Mouse (Mus musculus) liver, embryonic 14.5 days (tissue): ENCODE measurements around the gene Dnah7a. TPM values are rescaled to one million over a fixed set of nuclear protein-coding genes. Genes with fewer than 3 reads are reported as not detected.
"Not testable (repeated sequence)": the region's sequence is repeated elsewhere in the genome, so short reads cannot be mapped to it uniquely, and the experiment has no call there.

Source experiments
- ATAC-seq: fragments of 200-750 bp; cut with Nextera tagmentation; 2 replicates; pipeline ENCODE4 v1.8.0; 2017; ENCODE audit warnings: moderate number of reproducible peaks, mild to moderate bottlenecking, moderate library complexity; ENCODE audit not compliant: insufficient read depth
- DNase-seq, 3 experiments: peaks; one replicate each; pipeline ENCODE4 v3.0.0-alpha.2; 2012 to 2013; ENCODE audit warnings: low read depth in 3 of 3, low spot score in 3 of 3
- H3K27ac ChIP-seq: fragments of 300-500 bp; sonication (generic); 2 replicates; pipeline ENCODE4 v1.5.1; 2014; ENCODE audit warnings: moderate library complexity, mild to moderate bottlenecking, control low read depth, inconsistent platforms
- H3K27me3 ChIP-seq: fragments of 300-500 bp; sonication (generic); 2 replicates; pipeline ENCODE4 v1.6.1; 2014; ENCODE audit warnings: mild to moderate bottlenecking, low read length, moderate library complexity; ENCODE audit not compliant: control insufficient read depth, insufficient read depth
- H3K36me3 ChIP-seq: fragments of 300-500 bp; sonication (generic); replicated peaks from 2 replicates; pipeline ENCODE4 v1.6.1; 2014; ENCODE audit warnings: low read depth; ENCODE audit not compliant: control insufficient read depth, insufficient read depth
- H3K4me1 ChIP-seq, 2 experiments: fragments of 200-500 bp in 1 of 2; fragments of 300-500 bp in 1 of 2; sonication (generic) in 1 of 2; replicated peaks; 2 replicates each; pipeline ENCODE4 v1.6.1; 2012 to 2014; ENCODE audit warnings: antibody characterized with exemption in 1 of 2, inconsistent platforms in 1 of 2, low read length in 1 of 2; ENCODE audit not compliant: control insufficient read depth in 2 of 2, insufficient read depth in 2 of 2
- H3K4me2 ChIP-seq: fragments of 300-500 bp; sonication (generic); 2 replicates; pipeline ENCODE4 v1.6.1; 2014; ENCODE audit warnings: low read depth, mild to moderate bottlenecking, control low read depth, moderate library complexity
- H3K4me3 ChIP-seq, 2 experiments: fragments of 200-500 bp in 1 of 2; fragments of 300-500 bp in 1 of 2; sonication (generic) in 1 of 2; 2 replicates each; pipeline ENCODE4 v1.5.1; 2012 to 2014; ENCODE audit warnings: low read depth in 2 of 2, low read length in 2 of 2, mild to moderate bottlenecking in 2 of 2, control low read depth in 1 of 2, inconsistent platforms in 1 of 2, moderate library complexity in 1 of 2; ENCODE audit not compliant: insufficient read depth in 1 of 2
- H3K9ac ChIP-seq: fragments of 300-500 bp; sonication (generic); replicated peaks from 2 replicates; pipeline ENCODE4 v1.6.1; 2014; ENCODE audit warnings: mild to moderate bottlenecking, control low read depth, moderate library complexity
- H3K9me3 ChIP-seq: fragments of 300-500 bp; sonication (generic); 2 replicates; pipeline ENCODE4 v1.6.1; 2016; ENCODE audit warnings: low read length, mixed read lengths; ENCODE audit not compliant: control insufficient read depth
- CTCF ChIP-seq: IDR thresholded peaks from 2 replicates; pipeline ENCODE4 v1.5.1; 2016; ENCODE audit warnings: antibody characterized with exemption, low read depth, control low read depth
- EP300 ChIP-seq: IDR thresholded peaks from 2 replicates; pipeline ENCODE4 v1.6.1; 2016; ENCODE audit warnings: antibody characterized with exemption, low read depth
- WGBS: fragments of 180-500 bp; shearing (Covaris S2); extraction: QIAGEN DNeasy Blood & Tissue Kit; methylation state at CpG from one replicate; pipeline ENCODE4 v1.1.7; 2014; ENCODE audit not compliant: insufficient replicate concordance; 5-methylcytosine and 5-hydroxymethylcytosine counted together
- polyA plus RNA-seq, 2 experiments: library from polyadenylated mRNA; depleted of rRNA in 1 of 2; stranded (reverse) in 1 of 2; unstranded in 1 of 2; fragments of >200 nt; fragmentation: Nextera tagmentation in 1 of 2; extraction: Ambion mirVana in 1 of 2; gene quantifications; 2 replicates each; pipeline versions ENCODE4 v1.2.1 to v1.2.3; 2012 to 2014

Gene Dnah7a
- polyA plus RNA-seq, 2 experiments: not detected

DNA sequence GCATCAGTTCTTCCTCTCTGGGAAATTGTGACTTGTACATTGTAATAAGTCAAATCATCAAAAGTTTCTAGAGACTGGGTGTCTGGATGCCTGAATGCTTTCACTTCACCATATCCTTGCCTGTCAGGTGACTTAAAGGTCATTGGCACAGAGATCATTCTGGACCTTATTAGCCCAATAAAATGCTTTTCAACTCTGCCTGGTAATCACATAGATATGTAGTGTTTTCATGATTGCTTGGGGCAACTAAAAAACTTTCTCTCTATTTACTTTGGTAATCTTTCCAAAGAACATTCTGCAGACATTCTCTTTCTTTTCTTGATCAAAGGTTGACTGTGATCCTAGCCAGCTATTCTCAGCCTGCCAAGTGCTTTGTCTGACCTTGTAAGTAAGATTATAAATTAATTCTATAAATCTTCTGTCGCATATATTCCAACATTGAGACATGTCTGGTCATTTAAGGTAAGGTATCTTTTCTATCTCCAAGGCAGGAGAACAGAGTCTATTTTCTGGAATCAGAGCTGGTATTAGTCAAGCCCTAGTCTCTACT is 9.5 kb upstream of the Dnah7a start:
- ATAC-seq (no peak), DNase-seq (no peak)
- WGBS: 59% methylated on average over 1 of the region's 1 CpGs

DNA sequence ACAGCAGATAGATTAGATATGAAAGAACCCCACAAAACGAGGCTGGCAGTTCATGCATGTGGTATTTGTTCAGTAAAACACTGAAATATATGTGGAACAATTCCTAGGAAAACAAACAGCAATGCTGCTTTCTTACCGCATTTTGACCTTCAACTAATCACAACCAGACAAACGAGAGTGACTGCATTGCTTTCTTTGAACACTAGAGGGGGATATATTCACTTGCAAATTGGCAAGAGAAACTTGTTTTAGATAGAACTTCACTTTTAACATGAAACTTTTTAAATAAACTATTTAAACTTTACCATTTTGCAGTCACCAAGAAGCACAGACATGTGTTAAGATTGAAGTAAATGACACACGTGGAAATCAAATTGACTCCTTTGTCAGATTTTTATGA is 8.9 kb upstream of the Dnah7a start:
- H3K36me3 ChIP-seq: no peaks in the 10 kb centered on the region
- H3K4me2 ChIP-seq: no peak overlapping the region
- no peak overlapping the region for H3K9ac ChIP-seq
- H3K27ac ChIP-seq: no peak overlapping the region
- 4% methylated on average over 4 of the region's 4 CpGs for WGBS
- DNase-seq: peak; percentile 17 to 37 (median 24)
- H3K4me3 ChIP-seq: no peak overlapping the region
- ATAC-seq: no peak
- peak; percentile 63 for TF ChIP-seq CTCF
- TF ChIP-seq EP300: no peak
- H3K9me3 ChIP-seq: no peaks in the 10 kb centered on the region
- no peaks in the 10 kb centered on the region for H3K4me1 ChIP-seq
- H3K27me3 ChIP-seq: no peaks in the 10 kb centered on the region

More for the DNA sequence above, 9.5 kb upstream of the Dnah7a start:
- no peaks in the 10 kb centered on the region for H3K27me3 ChIP-seq
- H3K9ac ChIP-seq: no peak overlapping the region
- no peak overlapping the region for H3K4me2 ChIP-seq
- no peak overlapping the region for H3K4me3 ChIP-seq
- no peak overlapping the region for H3K27ac ChIP-seq
- H3K9me3 ChIP-seq: no peaks in the 10 kb centered on the region
- no peaks in the 10 kb centered on the region for H3K4me1 ChIP-seq
- TF ChIP-seq CTCF (no peak), EP300 (no peak)
- H3K36me3 ChIP-seq: no peaks in the 10 kb centered on the region

DNA sequence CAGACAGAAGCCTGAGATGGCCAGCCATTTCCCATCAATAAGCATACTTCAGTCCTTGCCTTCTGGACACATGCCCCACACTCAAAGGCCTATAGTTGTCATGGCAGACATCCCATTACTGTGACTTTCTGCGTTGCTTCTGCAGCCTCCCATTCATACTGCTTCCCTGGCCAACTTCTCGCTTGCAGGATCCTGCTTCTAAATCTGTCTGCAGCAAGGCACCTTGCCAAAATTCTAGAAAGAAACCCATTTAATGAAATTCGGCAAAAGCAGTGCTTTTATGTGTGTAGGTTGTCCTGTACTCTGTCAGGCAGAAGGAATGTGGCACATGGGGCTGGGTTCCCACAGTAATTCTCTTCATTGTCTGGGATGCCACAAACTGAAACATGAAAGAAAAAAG is 6.8 kb upstream of the Dnah7a start:
- not testable (repeated sequence) for ATAC-seq
- 55% methylated on average over 2 of the region's 3 CpGs for WGBS

DNA sequence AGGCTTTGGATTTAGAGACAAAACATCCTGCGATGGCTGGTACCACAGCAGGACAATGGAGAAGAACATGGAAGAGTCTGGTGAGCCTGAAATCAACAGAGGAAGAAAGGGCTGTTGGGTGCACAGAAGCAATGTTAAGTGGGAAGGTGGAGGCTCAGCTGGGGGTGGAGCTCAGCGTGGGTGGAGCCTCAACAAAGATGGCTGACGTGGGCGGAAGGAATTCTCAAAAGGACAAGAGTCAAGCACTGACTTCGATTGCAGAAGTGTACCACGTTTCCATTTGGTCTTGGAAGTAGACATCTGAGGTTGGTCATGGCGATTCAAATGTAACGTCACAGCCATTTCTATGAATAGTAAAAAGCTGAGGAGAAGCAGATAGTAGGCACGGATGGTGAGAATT is 4.5 kb upstream of the Dnah7a start:
- ATAC-seq (no peak), DNase-seq (no peak)
- no peaks in the 10 kb centered on the region for H3K27me3 ChIP-seq
- H3K9ac ChIP-seq: no peak overlapping the region
- no peaks in the 10 kb centered on the region for H3K36me3 ChIP-seq
- 64% methylated on average over 9 of the region's 9 CpGs for WGBS
- TF ChIP-seq EP300 (no peak), CTCF (no peak)
- no peak overlapping the region for H3K27ac ChIP-seq
- H3K4me2 ChIP-seq: no peak overlapping the region
- no peaks in the 10 kb centered on the region for H3K4me1 ChIP-seq
- no peaks in the 10 kb centered on the region for H3K9me3 ChIP-seq
- H3K4me3 ChIP-seq: no peak overlapping the region

More for the DNA sequence above, 6.8 kb upstream of the Dnah7a start:
- H3K9me3 ChIP-seq, H3K9ac ChIP-seq, DNase-seq, H3K4me2 ChIP-seq, H3K27me3 ChIP-seq, H3K4me3 ChIP-seq, H3K27ac ChIP-seq, H3K4me1 ChIP-seq, H3K36me3 ChIP-seq: not testable (repeated sequence)

DNA sequence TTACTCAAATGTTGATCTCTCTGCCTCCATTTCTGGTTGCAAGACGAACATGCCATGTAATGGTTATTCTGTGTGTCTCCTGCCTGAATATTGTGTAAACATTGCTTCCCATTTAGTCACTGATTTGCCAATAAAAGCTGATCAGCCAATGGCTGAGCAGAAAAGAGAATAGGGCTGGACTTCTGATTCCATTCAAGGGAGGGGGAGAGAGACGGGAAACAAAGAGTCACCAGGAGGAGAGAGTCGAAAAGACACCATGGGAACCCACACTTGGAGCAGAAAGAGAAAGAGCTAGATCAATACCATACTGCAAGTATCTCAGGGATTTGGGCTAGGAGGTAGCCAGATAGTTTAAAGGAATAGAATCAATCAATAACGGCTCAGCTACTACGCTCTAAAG is 3.0 kb upstream of the Dnah7a start:
- not testable (repeated sequence) for H3K4me1 ChIP-seq, ATAC-seq, DNase-seq, H3K27me3 ChIP-seq, H3K27ac ChIP-seq, H3K36me3 ChIP-seq, H3K4me3 ChIP-seq, H3K9me3 ChIP-seq, H3K9ac ChIP-seq, H3K4me2 ChIP-seq
- WGBS: 56% methylated on average over 5 of the region's 5 CpGs
